Mouse (Mus musculus): Measurements from ENCODE around the gene Matn4.
A peak's percentile ranks its signal among the peaks of the same experiment; 100 is the strongest.

DNA sequence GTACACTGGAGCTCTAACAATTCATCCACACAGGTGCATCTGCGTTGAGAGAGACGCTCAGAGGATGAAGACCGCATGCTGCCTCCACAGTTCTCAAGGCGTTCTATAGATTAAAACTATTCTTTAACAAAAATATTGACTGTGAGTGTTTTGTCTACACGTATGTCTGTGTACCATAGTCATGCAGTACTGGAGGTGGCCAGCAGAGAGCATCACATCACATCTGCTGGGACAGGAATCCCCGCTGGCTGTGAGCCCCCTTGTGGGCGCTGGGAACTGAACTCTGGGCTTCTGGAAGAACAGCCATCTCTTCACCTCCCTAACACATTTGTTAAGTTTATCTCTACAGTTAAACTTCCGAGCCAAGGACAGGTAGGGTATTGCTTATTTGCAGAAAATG lies 23.2 kb downstream of the Matn4 start:
- TF ChIP-seq ZC3H11A (IDR thresholded peaks at IDR 0.05; ENCODE audit: borderline replicate concordance, low read depth, low read length): no peak
- TF ChIP-seq HCFC1 (IDR thresholded peaks at IDR 0.05; ENCODE audit: borderline replicate concordance, insufficient read depth, low read length): 0 out of 2 replicates have a peak, but pooled peaks have one; percentile 44

All from ES-E14 (cell line).